Comparison of ENCODE assay signal across 12 mouse cellular contexts in the genomic region with DNA sequence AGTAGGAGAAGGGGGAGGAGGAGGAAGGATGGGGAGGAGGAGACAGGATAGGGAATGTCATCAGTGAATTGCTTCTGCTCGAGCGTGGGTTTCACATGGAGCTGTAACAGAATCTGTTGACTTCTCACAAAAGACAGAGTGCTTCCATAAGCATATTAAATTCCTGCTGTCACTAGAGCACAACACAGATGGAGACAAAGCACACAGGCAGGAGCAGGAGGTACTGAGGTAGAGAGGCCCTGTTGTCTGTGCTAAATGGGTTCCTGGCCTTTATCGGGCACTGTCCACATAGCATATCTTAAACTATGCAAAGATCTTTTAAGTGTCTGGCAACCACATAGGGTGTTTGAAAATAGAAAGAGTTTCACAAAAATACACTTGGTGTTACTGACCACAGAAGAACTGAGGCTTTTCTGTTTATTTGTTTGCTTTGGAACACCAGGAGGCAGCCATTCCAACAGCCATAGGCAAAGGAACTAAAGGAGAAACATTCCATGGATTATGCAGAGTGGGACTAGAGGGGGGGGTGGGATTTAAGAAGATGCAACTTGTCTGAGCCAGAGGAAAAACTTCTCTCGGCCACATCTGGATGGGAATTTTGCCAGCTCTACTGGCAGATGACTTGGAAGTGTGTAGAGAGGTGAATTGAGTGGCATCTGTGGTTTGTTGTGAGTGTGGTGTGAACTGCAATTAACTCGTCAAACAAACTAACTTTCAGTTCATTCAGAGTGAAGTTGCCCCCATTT.
A peak's percentile ranks its signal among the peaks of the same experiment; 100 is the strongest.
DNase-seq lines count a peak whose midpoint lies in the region; ATAC-seq and TF ChIP-seq lines count a peak whose summit lies in the region.
"Had no signal": no experiment of that assay in that cellular context is flagged by ENCODE, and none has a peak within 500 bp of the region (broad histone marks: within the 10 kb centered on the region; RNA-seq: fewer than 3 reads in every experiment).

No protein-coding gene starts in this region.

- no peak for DNase-seq in frontal cortex, postnatal 10 days (ENCODE audit: low spot score in 2 of 2)
- peak; percentile 70 for DNase-seq in kidney, postnatal 0 days (ENCODE audit: low spot score)
- DNase-seq in kidney, postnatal 36 days: no peak
- DNase-seq in brain, embryonic 14.5 days (ENCODE audit: low read depth): peak; percentile 34
- peak; percentile 77 for DNase-seq in layer of hippocampus, adult 9-11 months
- DNase-seq in left cerebral cortex, adult 11 months (ENCODE audit: low spot score): no peak
- DNase-seq: cerebellum, postnatal 14 days had no signal

- no peak; the same call in 1 of the 2 replicates for TF ChIP-seq CTCF in kidney, postnatal 0 days (IDR thresholded peaks at IDR 0.05; ENCODE audit: low read depth)
- TF ChIP-seq CTCF in brain, embryonic 14.5 days (IDR thresholded peaks at IDR 0.05; ENCODE audit: borderline replicate concordance, extremely low read depth, insufficient read depth, insufficient read length): no peak

- no peaks in the 10 kb centered on the region for H3K27me3 ChIP-seq in kidney, postnatal 0 days (ENCODE audit: insufficient read depth, low read length)
- H3K27me3 ChIP-seq: liver, embryonic 15.5 days had no signal

- H3K4me1 ChIP-seq in kidney, postnatal 0 days (replicated peaks; ENCODE audit: insufficient read depth, low read length): no peaks in the 10 kb centered on the region
- H3K4me1 ChIP-seq: liver, embryonic 15.5 days had no signal

- TF ChIP-seq POLR2A in brain, embryonic 14.5 days (IDR thresholded peaks at IDR 0.05; ENCODE audit: borderline replicate concordance, extremely low read depth, insufficient read depth, insufficient read length, poor library complexity, severe bottlenecking): no peak

- peak overlapping the region; percentile 54 for H3K27ac ChIP-seq in kidney, postnatal 0 days
- H3K27ac ChIP-seq: liver, embryonic 15.5 days had no signal

- WGBS in kidney, postnatal 0 days: 22% methylated on average over 5 of the region's 5 CpGs

- no peak overlapping the region for H3K4me3 ChIP-seq in kidney, postnatal 0 days (replicated peaks; ENCODE audit: low read depth, low read length)
- H3K4me3 ChIP-seq: liver, embryonic 15.5 days had no signal

- H3K36me3 ChIP-seq in kidney, postnatal 0 days (ENCODE audit: insufficient read depth, low read length): no peaks in the 10 kb centered on the region
- H3K36me3 ChIP-seq: liver, embryonic 15.5 days had no signal

- no peaks in the 10 kb centered on the region for H3K9me3 ChIP-seq in kidney, postnatal 0 days (replicated peaks; ENCODE audit: low read length)
- H3K9me3 ChIP-seq: liver, embryonic 15.5 days had no signal

- peak; percentile 73 for ATAC-seq in frontal cortex, adult (ENCODE audit: low TSS enrichment)
- 0 out of 2 replicates have a peak, but pooled peaks have one; percentile 33 for ATAC-seq in kidney, postnatal 0 days (replicated peaks; ENCODE audit: low FRiP score, low read depth)
- no peak for ATAC-seq in erythroid progenitor cell, adult 5-6 weeks (replicated peaks; ENCODE audit: low FRiP score, poor library complexity, severe bottlenecking)
- ATAC-seq: forebrain, embryonic 14.5 days; midbrain, embryonic 16.5 days had no signal

- H3K9ac ChIP-seq in kidney, postnatal 0 days (ENCODE audit: low read depth, low read length): no peak overlapping the region
- H3K9ac ChIP-seq: liver, embryonic 15.5 days had no signal

- H3K4me2 ChIP-seq in kidney, postnatal 0 days (ENCODE audit: low read length): no peak overlapping the region
- H3K4me2 ChIP-seq: liver, embryonic 15.5 days had no signal

Comparison
In these comparisons a context has a peak if more than half of its experiments do, and no peak if none do; other contexts are left out.
1. DNase-seq: peak in kidney, postnatal 0 days (single experiment), brain, embryonic 14.5 days (single experiment) and layer of hippocampus, adult 9-11 months (single experiment); none in frontal cortex, postnatal 10 days (0 of 2), kidney, postnatal 36 days (0 of 2) and left cerebral cortex, adult 11 months (single experiment).